Mouse (Mus musculus) retina, postnatal 7 days (tissue): ENCODE measurements at regions not wholly inside any gene's neighbourhood (a gene's known extent, or its start where the extent isn't known, plus 50 kb on each side); places are given as distances from the start of the nearest gene placed in this dataset.

Experiments
- DNase-seq: peaks from one replicate; pipeline ENCODE4 v3.0.0-alpha.2; 2012; ENCODE audit warnings: low read depth, low spot score

DNA sequence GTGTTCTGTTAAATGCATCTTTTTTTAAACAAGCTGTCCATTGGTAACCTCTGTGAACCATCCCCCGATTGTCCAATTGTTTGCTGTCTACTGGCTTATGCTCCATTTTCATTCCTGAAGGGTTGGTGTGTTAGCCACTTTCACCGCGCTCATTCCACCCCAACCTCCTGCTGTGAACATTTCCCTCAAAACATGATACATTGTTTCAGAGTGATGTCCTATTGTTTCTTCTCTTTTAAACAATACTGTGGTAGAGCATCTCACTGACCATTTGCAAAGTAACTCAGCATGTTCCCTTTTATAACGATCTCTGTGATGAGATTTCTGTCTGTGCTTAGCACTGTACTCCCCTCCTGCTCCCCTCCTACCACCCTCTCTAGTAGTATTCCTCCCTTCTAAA, 240.1 kb downstream of the Irs2 start:
- no peak for DNase-seq

DNA sequence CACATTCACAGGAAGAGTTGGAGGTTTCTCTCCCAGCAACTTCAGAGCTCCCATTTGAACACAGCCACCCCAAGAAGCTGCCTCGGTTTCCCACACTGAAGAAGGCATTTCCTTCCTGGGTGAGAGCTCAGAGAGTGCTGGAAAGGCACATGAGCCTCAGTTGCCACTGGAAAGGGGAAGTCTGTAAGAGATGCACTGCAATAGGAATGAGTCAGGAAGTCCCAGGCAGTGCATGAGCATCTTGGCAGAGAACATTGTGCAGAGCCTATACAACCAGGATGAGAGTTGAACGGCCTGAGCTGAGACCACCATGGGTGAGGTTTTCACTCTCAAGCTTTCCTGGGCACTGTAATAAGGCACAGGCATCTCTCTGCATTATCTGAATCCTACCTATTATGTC, 244.4 kb downstream of the Irs2 start:
- DNase-seq: no peak

DNA sequence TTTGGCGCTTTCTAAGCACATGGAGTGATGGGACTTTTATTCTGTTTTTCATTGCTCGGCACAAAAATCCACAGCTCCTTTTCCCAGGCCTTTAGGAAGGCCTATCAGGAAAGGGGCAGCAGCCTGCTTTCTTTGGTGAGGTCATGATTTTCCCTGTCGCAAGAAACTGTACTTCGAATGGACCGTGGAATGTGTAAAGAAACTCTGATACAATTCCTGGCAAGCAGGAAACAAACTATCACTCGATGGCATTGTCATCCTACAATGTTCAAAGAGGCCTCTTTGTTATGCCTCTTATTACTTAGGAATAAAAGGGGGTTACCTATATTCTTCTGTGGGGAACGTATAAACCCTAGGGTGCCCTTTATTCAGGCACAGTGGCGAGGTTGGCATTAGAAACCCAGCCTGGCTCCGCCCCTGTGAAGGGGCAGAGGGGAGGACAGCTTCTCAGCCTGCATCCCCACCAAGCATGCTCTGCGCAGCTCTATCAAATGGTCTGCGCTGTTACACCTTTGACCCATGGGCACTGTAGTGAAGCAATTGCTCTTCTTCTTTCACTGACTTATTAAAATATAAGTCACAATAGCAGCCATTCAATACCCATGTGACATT, 246.5 kb downstream of the Irs2 start:
- no peak for DNase-seq

DNA sequence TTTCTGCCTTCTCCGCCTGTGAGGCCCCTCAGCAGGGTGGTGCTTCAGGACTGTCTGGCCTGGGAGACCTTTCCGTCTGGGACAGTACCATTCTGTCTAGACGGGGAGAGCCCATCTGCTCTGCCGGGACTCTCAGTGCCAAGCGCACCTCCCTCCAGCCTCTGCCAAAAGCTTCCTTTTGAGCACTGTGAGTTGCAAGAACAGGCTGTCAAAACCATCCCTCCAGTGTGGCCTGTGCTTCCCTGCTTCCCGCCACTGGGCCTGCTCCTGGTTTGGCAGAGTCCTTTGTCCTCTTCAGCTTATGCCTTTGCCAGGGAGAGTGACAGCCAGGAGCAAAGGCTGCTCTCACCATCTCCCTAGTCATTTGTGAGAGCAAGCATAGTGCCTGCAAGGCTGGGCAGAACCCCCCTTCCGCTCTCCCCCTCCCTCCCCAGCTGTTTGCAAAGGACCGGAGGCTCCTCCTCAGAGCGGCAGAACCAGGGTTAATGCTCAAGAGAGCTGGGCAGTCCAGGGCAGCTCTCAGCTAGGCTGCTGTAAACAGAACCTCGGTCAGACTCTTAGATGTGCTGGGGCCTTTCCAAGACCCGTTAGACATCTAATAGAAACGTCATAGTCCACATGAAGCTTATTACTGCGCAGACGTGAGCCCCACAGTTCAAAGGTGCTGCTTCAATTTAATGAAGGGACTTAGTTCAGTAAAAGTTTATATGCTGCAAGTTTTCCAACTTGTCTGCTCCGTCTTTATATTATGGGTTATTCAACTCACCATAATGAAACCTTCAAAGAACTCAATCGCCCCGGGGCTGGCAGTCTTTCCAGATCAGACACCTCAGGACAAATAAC, 247.2 kb downstream of the Irs2 start:
- peak; percentile 6 for DNase-seq

DNA sequence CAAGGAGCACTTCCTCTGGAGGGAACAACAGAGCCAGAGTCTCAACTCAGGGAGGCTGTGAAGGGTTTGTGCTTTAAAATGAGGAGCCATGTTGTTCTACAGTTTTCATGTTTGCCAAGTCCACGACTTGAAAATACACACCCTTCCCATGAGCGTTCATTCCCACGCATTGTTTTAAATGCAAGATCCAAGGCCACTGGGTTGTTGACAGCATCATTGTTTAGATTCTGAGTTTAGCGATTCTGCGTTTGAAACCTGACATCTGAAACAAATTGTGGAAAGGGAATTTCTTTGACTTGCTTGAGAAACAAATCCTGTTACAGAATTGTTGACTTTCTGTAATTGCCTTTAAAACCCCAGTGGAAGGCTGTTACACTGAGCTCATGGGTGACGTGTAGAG, 248.0 kb downstream of the Irs2 start:
- no peak for DNase-seq

DNA sequence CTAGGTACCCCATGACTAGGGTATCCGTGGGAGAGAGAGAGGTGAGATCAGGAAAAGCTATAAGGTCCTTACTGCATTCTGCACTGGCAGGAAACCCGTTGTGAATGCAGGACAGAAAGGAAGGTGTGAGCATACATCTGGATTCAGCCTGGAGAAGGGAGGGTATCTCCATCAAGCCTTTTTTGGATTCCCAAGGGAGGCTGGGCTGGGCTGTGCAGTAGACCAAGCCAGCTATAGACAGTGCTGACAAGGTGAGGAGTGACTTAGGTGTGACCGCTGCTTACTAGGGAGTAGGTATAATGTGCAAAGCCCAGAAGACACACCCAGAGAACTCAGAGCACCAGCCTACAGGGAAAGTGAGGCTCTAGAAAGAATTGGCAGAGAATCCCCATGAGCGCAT, 250.1 kb downstream of the Irs2 start:
- DNase-seq: no peak

DNA sequence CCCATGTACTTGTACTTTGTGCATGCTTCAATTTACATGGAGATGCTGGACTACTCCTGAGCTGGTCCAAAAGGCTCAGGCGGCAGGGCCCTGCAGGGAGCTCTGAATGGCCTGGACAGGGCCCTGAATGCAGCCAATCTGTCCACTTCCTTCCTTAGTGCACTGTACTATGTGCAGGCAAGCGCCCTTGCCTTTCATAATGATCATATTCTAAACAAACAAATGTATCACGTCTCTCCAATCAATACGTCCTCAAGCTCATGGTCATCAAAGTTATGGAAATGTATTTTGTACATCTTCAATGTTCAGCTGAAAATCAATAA, 253.3 kb downstream of the Irs2 start:
- DNase-seq: no peak

DNA sequence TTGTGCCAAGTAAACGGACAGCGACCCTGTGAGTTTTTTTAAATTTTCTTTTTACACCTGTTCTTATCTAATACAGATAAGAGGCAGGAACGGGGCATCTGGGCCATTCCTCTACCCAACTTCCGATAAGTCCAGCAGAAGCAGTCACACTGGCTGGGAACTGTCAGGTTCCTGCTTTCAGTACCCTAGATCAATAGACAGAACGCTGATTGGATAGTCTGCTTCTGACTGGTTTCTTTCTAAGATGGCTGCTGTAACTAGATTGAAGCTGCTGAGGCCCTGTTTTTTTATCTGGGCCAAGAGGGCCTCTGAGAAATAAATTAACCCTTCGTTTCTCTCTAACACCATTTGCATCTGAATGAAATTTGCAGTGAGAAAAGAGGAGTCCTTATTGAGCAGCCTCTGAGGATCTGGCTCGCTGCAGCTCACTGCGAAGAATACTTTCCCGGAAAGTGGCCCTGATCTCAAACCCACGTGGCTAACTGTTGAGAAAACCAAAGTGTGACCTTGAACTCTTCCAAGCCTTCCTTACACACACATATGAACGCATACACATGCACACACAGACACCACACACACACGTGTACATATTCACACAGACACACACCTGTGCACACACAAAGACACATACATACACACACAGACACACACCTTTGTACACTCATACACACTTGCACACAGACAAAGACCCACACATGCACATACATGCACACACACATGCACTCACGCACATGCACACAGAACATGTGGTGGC, 253.8 kb downstream of the Irs2 start:
- no peak for DNase-seq

DNA sequence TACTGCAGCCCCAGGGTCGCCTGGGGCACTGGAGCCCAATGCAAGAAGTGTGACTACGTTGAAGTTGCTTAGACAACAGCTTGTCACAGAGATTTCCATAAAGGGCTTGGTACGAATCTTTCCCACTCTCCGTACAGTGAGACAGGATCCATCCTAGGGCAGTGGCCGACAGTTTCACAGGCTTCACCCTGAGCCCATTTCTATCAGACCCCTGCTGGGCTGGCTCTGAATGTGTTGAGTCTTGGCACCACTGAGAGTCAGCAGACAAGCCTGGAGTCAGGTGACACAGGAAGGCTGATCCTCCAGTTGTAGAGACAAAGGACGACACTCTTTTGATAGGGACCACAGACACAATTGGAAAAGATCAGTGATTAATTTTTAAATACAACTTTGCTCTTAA, 255.2 kb downstream of the Irs2 start:
- no peak for DNase-seq

DNA sequence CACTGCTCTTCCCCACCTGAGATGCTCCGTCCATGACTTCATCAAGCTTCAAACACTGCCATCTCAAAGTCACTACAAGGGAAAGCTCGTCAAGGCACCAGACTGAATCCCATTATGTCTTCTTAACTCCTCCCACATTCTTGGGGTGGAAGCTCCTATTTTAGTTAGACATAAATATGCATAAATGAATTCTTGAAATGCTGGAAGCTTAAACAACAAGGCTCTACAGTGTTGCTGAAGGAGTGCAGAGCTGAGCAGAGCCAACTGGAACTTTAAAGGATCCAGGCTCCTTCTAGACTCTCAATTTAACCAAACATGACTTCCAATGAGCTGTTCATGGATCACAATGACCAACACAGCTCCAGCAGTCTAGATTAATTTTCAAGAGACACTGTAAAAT, 261.1 kb downstream of the Irs2 start:
- no peak for DNase-seq

DNA sequence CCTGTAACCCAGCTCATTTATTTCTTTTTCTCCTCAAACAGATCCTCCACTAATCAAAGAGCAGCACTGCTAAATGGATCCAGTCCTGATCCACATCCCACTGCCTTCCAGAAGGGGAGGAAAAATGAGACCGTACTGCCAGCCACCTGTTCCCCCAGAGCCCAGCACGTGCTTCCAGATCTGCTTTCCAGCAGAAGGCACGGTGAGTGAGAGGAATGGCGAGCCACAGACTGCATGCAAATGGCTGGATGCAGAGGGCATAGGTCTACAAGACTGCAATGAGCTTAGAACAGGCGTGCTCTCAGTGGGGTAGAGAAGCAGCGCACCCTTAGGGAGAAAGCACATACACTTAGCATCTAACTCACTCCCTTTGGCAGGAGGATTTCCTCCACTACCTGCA, 265.0 kb downstream of the Irs2 start:
- no peak for DNase-seq

DNA sequence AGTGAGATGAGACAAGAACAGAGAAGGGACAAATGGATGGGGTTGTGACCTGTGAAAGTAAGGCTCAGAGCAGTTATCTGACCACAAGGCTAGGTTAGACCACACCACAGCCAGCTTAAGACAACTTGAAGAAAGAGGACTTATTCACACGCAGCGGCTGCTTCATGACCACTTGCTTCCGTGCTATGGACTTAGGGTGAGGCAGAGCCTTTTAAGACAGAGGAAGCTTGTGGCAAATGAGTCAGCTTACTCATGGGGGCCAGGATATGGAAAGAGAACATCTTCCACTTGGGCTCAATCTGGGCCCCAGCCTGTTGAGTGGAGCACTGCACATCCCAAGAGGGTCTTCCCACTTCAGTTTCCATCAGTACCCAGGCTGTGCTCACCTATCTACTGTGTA, 267.4 kb downstream of the Irs2 start:
- no peak for DNase-seq

DNA sequence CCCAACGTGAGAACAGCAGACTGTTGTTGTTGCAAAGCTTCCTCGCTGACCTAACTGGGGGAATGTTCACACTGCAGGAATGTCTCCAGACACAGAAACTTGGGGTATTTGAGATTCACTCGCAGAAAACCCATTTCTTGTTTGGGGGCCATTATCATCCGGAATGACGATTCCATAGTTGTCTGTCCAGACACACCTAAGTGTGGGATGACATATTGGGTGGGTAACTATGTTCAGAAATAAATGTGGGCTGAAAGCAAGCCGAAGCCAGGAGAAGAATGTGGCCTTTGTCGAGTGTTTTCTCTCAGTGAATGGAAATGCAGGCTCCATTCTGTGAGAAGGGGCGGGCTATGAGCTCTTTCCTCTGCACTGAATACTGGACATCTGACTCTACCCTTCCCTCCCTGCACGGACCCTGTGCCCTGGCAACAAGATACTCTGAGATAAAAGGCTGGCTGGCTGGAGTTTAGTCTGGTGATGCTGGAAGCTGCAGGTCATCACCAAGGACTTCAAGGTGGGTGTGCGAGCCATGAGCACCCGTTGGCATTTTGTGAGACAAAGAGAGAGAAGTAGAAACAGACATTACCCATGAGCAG, 269.7 kb downstream of the Irs2 start:
- DNase-seq: no peak

DNA sequence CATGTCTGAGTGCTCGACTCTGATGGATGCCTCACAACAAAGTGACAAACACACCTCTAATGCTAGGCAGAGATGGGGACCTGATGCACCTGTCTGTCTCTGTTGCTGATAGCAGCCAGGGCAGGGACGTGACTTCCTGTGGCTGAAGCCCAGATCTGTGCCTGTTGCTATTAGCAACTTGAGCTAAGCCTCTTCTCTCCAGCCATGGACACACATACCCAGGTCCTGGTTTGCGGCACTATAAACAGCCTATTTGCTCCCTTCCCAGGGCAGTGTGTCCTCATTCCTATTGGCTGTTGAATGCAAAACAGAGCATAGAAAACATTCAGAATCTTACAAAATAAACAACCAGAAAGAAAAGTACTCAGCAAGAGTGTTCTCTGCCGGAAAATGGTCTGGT, 273.5 kb downstream of the Irs2 start:
- no peak for DNase-seq

DNA sequence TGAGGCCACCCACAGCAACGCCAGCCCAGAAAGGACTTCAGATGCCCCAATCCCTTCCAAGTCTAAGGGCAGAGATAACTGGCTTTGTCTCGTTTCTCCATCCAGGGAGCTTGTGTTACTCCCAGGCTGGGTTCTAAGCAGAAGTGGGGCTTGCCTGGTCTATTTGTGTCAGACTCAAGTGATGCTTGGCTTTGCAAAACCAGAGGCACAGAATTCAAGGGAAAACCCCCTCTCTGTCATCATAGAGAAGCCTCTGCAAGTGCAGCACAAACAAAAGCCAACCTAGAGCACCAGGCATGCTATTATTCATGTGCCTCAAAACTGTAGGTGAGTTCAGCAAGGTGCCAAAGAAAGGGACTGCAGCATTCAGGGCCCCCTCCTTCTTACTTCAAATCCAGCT, 284.9 kb downstream of the Irs2 start:
- DNase-seq: no peak

DNA sequence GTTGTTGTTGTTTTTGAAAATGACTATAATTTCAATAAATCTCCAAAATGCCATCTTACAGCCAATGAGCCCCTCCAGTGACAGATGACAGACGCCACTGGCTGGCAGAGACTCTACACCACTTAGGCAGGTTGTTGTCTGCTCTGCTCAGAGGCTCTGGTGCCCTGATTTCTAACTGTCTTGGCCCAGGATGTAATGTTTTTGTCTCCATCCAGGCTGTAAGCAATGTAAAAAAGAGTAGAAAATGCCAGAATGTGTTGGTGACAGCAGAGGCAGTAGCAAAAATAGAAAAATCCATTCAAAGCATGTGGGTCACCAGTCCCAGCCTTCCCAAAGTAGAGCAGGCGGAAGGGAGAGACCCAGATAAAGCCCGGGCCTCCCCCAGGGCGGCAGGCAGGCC, 285.5 kb downstream of the Irs2 start:
- no peak for DNase-seq

DNA sequence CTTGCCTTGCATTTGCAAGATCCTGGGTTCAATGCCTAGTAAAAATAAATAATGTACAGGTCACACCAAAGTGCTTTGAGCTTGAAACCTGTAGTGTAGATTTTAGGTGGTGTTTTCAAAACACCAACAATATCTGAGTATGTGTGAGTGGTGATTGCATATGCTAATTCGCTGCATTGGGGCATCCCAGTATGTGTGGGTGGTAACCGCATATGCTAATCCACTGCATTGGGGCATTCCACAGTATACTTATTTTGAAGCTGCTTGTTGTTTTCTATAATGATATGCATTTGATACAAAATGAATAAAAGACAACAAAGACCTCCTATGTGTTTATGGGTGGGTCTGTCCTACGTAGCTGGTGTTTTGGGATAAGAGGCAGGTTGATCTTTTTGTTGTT, 285.9 kb downstream of the Irs2 start:
- DNase-seq: no peak

DNA sequence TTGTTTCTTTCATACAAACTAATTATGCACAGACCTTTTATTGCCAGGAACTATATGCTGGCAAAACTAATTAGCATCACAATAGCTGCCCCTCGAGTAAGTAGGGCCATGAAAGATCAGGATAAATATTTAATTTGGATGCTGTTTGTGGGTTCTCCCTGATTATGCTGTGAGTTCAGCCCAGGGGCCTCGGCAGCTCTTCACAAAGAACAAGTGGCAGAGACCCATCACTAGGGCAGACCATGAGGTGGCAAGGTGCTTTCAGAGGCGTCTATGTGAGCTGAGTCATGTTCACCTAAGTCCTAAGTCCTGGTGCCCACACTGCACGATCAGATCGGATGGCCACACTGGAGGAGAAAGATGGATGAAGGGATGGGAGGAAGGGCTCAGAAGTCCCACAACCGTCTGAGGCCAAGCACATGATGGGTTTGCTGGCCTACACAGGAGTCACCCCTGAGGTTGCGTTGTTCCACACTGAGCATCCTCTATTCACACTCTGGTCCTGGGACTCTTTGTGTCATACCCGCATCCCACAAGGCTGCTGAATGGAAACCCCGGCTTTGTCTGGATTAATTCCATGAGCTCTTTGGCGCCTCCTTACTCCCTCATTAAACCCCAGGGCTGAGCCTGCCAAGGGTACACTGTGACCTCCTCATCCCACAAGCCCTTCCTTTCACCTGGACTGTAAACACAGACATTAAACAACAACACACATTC, 287.0 kb downstream of the Irs2 start:
- no peak for DNase-seq

DNA sequence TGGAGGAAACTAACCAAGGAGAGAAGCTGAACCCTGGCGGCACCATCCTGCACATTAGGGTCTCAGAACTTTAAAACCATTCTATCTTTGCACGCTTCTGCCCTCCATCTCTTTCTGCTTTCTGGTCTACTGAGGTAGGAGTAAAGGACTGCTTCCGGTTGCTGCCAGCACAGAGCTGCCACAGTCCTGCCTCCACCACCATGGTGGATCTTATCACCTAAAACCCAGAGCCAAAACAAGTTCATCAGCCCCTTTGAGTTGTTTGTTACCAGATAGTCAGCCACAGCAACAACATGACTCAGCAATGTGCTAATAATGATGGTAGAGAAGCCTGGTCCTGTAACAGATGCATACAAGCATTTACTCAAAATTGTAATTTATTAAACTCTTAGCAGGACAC, 287.9 kb downstream of the Irs2 start:
- DNase-seq: no peak

DNA sequence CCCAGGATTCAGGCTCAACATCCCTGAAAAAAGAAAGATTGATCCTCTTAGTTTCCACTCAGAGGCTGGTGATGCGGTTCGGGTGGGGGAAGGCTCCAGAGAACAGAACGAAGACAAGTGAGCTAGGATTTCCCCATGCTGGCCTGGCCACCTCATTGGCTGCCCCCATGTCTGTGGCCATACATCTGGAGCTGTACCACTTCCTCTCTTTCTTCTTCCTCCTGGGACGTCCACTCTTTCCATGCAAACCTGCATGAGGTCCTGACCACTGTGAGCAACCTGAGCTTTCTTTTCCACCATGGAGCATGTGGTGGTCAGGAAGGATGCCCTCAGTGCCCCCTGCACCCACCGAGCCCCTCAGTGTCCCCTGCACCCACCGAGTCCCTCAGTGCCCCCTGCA, 288.8 kb downstream of the Irs2 start:
- no peak for DNase-seq

DNA sequence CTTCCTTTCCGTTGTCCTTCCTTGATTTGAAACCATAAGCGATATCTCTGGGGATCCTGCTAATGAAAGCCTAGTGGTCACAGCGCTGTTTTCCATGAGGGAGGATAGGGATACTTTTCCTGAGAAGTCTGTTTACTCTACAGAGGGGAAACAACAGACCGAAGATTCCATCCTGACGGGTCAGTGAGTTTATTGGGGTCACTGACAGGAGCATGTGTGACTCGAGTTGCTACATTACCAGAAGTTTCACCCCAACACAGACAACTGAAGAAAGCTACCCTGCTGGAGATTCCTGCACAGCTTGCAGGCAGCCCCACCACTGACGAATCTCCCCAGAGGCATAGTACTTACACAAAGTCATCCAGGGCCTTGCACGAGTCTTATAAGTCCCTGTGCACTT, 291.0 kb downstream of the Irs2 start:
- DNase-seq: no peak

DNA sequence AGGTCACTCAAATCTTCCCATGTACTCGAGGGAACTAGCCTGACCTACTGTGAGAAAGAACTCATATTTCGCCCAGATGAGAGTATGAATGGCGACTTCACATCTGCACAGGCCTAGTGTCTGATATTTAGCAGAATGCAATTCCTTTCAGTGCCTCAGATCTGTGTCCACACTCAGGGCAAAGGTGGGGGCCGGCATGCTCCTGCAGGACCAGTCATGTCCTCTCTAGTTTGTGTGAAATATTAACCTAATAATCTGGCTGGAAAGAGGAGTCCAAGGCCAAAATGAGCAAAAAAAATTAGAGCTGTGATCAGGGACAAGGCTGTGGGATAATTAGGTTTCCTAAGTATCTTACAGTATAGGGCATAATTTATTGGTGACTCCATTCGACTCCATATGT, 292.1 kb downstream of the Irs2 start:
- DNase-seq: no peak
